Mouse (Mus musculus): ENCODE measurements around the gene Nupr1l. TPM values are rescaled to one million over a fixed set of nuclear protein-coding genes. Genes with fewer than 3 reads are reported as not detected.

Gene Nupr1l
- polyA plus RNA-seq, 1 experiment from 2014 or later: 6.3 TPM

DNA sequence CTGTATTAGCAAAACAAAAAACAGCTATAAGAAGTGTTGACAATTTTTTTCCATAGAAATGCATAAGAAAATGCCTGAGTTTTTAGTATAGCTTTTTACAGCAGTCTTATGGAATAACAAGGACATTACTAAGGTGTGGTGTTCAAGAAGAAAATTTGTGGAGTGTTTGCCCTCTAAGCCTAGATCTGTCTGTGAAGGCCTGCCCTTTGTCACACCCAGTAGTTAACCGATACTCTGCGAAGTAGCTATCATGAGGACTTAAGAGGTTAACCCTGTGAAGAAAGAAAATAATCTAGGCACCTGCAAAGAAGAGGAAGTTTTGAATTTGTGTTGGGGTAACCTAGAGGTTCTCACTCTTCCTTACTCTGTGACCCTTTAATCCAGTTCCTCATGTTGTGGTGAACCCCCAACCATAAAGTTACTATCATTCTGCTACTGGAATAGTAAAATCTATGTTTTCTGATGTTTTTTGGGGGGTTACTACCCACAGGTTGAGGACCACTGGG is 39.2 kb downstream of the Nupr1l start:
- H3K4me2 ChIP-seq (replicated peaks): no peak overlapping the region
- H3K4me3 ChIP-seq (replicated peaks): no peak overlapping the region
- peaks cover 11% of the 10 kb centered on the region for H3K4me1 ChIP-seq (replicated peaks)
- peaks cover 12% of the 10 kb centered on the region; the same call in 1 of the 2 replicates for H3K36me3 ChIP-seq
- WGBS: 96% methylated on average over 2 of the region's 2 CpGs
- H3K9ac ChIP-seq (replicated peaks): no peak overlapping the region
- H3K9me3 ChIP-seq: no peaks in the 10 kb centered on the region
- ATAC-seq: no peak
- no peaks in the 10 kb centered on the region for H3K27me3 ChIP-seq
- no peak overlapping the region for H3K27ac ChIP-seq

DNA sequence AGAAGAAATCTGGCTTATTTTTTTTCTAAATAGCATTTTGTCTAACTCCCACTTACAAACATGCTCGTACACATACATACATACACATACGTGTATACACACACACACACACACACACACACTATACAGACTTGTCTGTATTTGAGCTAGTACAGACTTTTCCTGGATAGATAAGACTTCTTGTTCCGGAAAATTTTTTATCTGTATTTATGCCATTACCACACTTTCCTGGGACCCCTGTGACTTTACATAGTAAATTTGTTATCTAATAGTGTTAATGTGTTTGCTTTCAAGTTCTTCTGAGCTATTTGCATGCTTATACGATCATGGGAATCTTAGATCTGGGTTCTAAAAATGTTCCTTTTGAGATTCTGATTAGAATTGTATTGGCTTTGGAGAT is 43.8 kb downstream of the Nupr1l start:
- Histone ChIP-seq H3K36me3 (peaks cover 1% of the 10 kb centered on the region; the same call in 1 of the 2 replicates), H3K27me3 (no peaks in the 10 kb centered on the region), H3K4me3 (replicated peaks) (no peak overlapping the region), H3K27ac (no peak overlapping the region), H3K9ac (replicated peaks) (no peak overlapping the region), H3K4me1 (replicated peaks) (0 out of 2 replicates have a peak, but pooled peaks cover 2% of the 10 kb centered on the region), H3K9me3 (no peaks in the 10 kb centered on the region), H3K4me2 (replicated peaks) (no peak overlapping the region)
- no peak for ATAC-seq
- WGBS: 98% methylated on average over 4 of the region's 4 CpGs

DNA sequence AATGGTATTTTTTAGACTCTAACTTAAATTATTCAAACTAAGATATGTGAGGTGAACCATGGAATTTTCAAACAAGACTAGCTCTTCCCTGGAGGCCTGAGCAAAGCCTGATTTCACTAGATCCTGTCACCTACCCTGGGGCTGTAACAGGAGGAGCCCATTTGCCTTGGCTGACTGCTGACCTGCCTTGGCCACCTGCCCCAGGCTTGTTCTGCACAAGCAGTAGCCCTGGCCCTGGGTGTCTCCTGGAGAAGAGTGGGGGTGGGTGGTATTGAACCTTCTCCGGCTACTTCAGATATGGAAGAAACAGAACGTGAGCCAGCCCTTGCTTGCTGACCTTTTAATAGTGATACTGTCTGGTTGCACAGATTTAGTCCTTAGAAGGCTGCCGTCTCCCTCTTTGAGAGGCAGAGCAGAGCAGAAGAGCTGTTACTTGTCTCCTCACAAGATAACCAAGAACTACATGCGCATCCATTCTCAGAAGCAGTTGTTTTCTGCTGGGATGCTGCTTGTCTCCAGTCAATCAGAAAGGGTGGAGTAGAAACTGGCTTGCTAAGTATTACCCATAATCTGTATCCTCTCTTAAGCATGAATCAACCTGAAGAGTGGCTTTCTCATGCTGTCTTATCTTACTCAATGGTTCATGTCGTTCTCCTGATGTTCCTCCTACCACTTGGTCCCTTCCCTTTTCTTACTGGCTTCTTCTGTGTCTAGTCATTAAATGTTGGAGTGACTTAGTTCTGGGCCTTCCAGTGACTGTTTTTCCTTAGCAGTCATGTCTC is 46.3 kb downstream of the Nupr1l start:
- H3K4me1 ChIP-seq (replicated peaks): 0 out of 2 replicates have a peak, but pooled peaks cover 2% of the 10 kb centered on the region
- H3K9me3 ChIP-seq: no peaks in the 10 kb centered on the region
- no peak for ATAC-seq
- H3K4me2 ChIP-seq (replicated peaks): no peak overlapping the region
- H3K9ac ChIP-seq (replicated peaks): no peak overlapping the region
- 93% methylated on average over 5 of the region's 5 CpGs for WGBS
- H3K4me3 ChIP-seq (replicated peaks): no peak overlapping the region
- no peak overlapping the region for H3K27ac ChIP-seq
- no peaks in the 10 kb centered on the region for H3K36me3 ChIP-seq
- no peaks in the 10 kb centered on the region for H3K27me3 ChIP-seq

DNA sequence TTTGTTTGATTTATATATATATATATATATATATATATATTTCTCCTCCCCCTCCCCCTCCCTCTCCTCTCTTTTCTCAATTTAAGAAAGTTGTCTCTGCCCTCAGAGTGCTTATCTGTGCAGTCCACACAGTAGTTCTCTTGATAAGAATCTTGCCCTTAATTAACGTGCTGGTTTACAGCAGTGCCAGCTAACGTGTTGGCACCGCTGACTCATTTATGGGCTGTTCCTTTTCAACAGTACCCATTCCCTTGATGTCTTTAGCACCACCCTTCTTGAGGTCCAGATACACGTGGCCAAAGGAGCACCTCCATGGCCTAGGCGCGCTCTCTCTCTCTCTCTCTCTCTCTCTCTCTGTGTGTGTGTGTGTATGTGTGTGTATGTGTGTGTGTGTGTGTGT is 47.5 kb downstream of the Nupr1l start:
- Histone ChIP-seq H3K27ac (no peak overlapping the region), H3K4me2 (replicated peaks) (no peak overlapping the region), H3K9me3 (no peaks in the 10 kb centered on the region), H3K4me1 (replicated peaks) (0 out of 2 replicates have a peak, but pooled peaks cover 2% of the 10 kb centered on the region), H3K27me3 (no peaks in the 10 kb centered on the region), H3K9ac (replicated peaks) (no peak overlapping the region), H3K36me3 (no peaks in the 10 kb centered on the region), H3K4me3 (replicated peaks) (no peak overlapping the region)
- WGBS: 88% methylated on average over 6 of the region's 6 CpGs
- no peak for ATAC-seq

DNA sequence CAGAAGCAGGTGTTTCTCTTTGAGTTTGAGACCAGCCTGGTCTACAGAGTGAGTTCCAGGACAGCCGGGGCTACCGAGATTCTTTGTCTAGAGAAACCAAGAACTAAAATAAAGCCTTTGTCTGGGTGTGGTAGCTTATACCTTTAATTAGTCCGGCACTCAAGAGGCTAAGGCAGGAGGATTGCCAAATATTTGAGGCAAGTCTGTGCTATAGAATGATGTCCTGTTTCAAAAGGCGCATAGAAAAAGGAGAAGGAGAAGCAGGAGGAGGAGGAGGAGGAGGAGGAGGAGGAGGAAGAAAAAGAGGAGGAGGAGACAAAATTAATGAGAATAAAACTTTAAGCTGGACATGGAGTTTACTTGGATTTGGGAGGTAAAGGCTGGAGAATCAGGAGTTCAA is 54.9 kb downstream of the Nupr1l start:
- H3K4me2 ChIP-seq (replicated peaks): no peak overlapping the region
- H3K36me3 ChIP-seq: no peaks in the 10 kb centered on the region
- H3K27me3 ChIP-seq: no peaks in the 10 kb centered on the region
- 68% methylated on average over 4 of the region's 4 CpGs for WGBS
- no peak overlapping the region for H3K9ac ChIP-seq (replicated peaks)
- H3K9me3 ChIP-seq: no peaks in the 10 kb centered on the region
- no peak overlapping the region for H3K27ac ChIP-seq
- no peak for ATAC-seq
- H3K4me1 ChIP-seq (replicated peaks): 0 out of 2 replicates have a peak, but pooled peaks cover 2% of the 10 kb centered on the region
- no peak overlapping the region for H3K4me3 ChIP-seq (replicated peaks)

Other genes with a start within 250 kb of the Nupr1l start
- gene Zfp11, start 238.4 kb upstream of the Nupr1l start, polyA plus RNA-seq (2015; fragmentation: Nextera tagmentation; extraction: Ambion mirVana): 8.7 and 8.9 TPM in 2 replicates
- not detected in 2 replicates for gene Sept14, start 200.0 kb upstream of the Nupr1l start, polyA plus RNA-seq (2015; fragmentation: Nextera tagmentation; extraction: Ambion mirVana)
- 189 TPM in 2 replicates for gene Mrps17, start 193.0 kb upstream of the Nupr1l start, polyA plus RNA-seq (2015; fragmentation: Nextera tagmentation; extraction: Ambion mirVana)
- 84.1 and 94.5 TPM in 2 replicates for gene Nipsnap2, start 183.5 kb upstream of the Nupr1l start, polyA plus RNA-seq (2015; fragmentation: Nextera tagmentation; extraction: Ambion mirVana)
- gene Psph, start 121.1 kb upstream of the Nupr1l start, polyA plus RNA-seq (2015; fragmentation: Nextera tagmentation; extraction: Ambion mirVana): 35.7 and 37.4 TPM in 2 replicates
- gene Sumf2, start 61.6 kb upstream of the Nupr1l start, polyA plus RNA-seq (2015; fragmentation: Nextera tagmentation; extraction: Ambion mirVana): 33.2 and 37.2 TPM in 2 replicates
- gene Chchd2, start 21.1 kb upstream of the Nupr1l start, polyA plus RNA-seq (2015; fragmentation: Nextera tagmentation; extraction: Ambion mirVana): 897 and 927 TPM in 2 replicates
- gene Zbed5, start 12.8 kb upstream of the Nupr1l start, polyA plus RNA-seq (2015; fragmentation: Nextera tagmentation; extraction: Ambion mirVana): 14.7 and 16.4 TPM in 2 replicates
- 0.46 and 0.81 TPM in 2 replicates for gene Phkg1, start 10.0 kb upstream of the Nupr1l start, polyA plus RNA-seq (2015; fragmentation: Nextera tagmentation; extraction: Ambion mirVana)
- gene Vkorc1l1, start 33.4 kb downstream of the Nupr1l start, polyA plus RNA-seq (2015; fragmentation: Nextera tagmentation; extraction: Ambion mirVana): 26.7 and 31.1 TPM in 2 replicates
- 21.7 and 23.3 TPM in 2 replicates for gene Gusb, start 94.5 kb downstream of the Nupr1l start, polyA plus RNA-seq (2015; fragmentation: Nextera tagmentation; extraction: Ambion mirVana)
- 30.4 and 33.4 TPM in 2 replicates for gene Asl, start 120.7 kb downstream of the Nupr1l start, polyA plus RNA-seq (2015; fragmentation: Nextera tagmentation; extraction: Ambion mirVana)
- gene Crcp, start 120.8 kb downstream of the Nupr1l start, polyA plus RNA-seq (2015; fragmentation: Nextera tagmentation; extraction: Ambion mirVana): 79.3 and 82.2 TPM in 2 replicates
- 47.4 and 51.0 TPM in 2 replicates for gene Tpst1, start 164.8 kb downstream of the Nupr1l start, polyA plus RNA-seq (2015; fragmentation: Nextera tagmentation; extraction: Ambion mirVana)
- 11.0 and 12.2 TPM in 2 replicates for gene Kctd7, start 236.3 kb downstream of the Nupr1l start, polyA plus RNA-seq (2015; fragmentation: Nextera tagmentation; extraction: Ambion mirVana)

Data from midbrain, embryonic 13.5 days (tissue).